Mouse (Mus musculus): ENCODE results near the gene Csnk2a2.

Csnk2a2 gene

GRCm38 (mm10) chr8:95490006-95490405 is at the start of gene Csnk2a2:
TSS of gene Csnk2a2 (minus strand) at chr8:95490039.
- TF ChIP-seq GATA4 (IDR thresholded peaks at IDR 0.05; ENCODE audit: insufficient replicate concordance, low read length): no peak

GRCm38 (mm10) chr8:95539487-95539886 is 49.6 kb upstream of the Csnk2a2 start:
- TF ChIP-seq GATA4 (IDR thresholded peaks at IDR 0.05; ENCODE audit: insufficient replicate concordance, low read length): no peak

GRCm38 (mm10) chr8:95533584-95534387 is 43.9 kb upstream of the Csnk2a2 start, which contains the start of gene Ccdc113:
TSS of gene Ccdc113 (plus strand) at chr8:95534085.
- TF ChIP-seq GATA4 (IDR thresholded peaks at IDR 0.05; ENCODE audit: insufficient replicate concordance, low read length): no peak

GRCm38 (mm10) chr8:95532206-95532605 is 42.4 kb upstream of the Csnk2a2 start:
- no peak for TF ChIP-seq GATA4 (IDR thresholded peaks at IDR 0.05; ENCODE audit: insufficient replicate concordance, low read length)

- TF ChIP-seq GATA4 (IDR thresholded peaks at IDR 0.05; ENCODE audit: insufficient replicate concordance, low read length): no peak
Measured at GRCm38 (mm10) chr8:95528750-95529310, 39.0 kb upstream of the Csnk2a2 start.

- TF ChIP-seq GATA4 (IDR thresholded peaks at IDR 0.05; ENCODE audit: insufficient replicate concordance, low read length): no peak
Measured at GRCm38 (mm10) chr8:95528194-95528593, 38.4 kb upstream of the Csnk2a2 start.

- no peak for TF ChIP-seq GATA4 (IDR thresholded peaks at IDR 0.05; ENCODE audit: insufficient replicate concordance, low read length)
Measured at GRCm38 (mm10) chr8:95523991-95524390, 34.2 kb upstream of the Csnk2a2 start.

GRCm38 (mm10) chr8:95516928-95517327 is 27.1 kb upstream of the Csnk2a2 start:
- no peak for TF ChIP-seq GATA4 (IDR thresholded peaks at IDR 0.05; ENCODE audit: insufficient replicate concordance, low read length)

GRCm38 (mm10) chr8:95513219-95513618 is 23.4 kb upstream of the Csnk2a2 start:
- no peak for TF ChIP-seq GATA4 (IDR thresholded peaks at IDR 0.05; ENCODE audit: insufficient replicate concordance, low read length)

- no peak for TF ChIP-seq GATA4 (IDR thresholded peaks at IDR 0.05; ENCODE audit: insufficient replicate concordance, low read length)
Measured at GRCm38 (mm10) chr8:95512257-95512656, 22.4 kb upstream of the Csnk2a2 start.

GRCm38 (mm10) chr8:95506245-95506644 is 16.4 kb upstream of the Csnk2a2 start:
- no peak for TF ChIP-seq GATA4 (IDR thresholded peaks at IDR 0.05; ENCODE audit: insufficient replicate concordance, low read length)

- TF ChIP-seq GATA4 (IDR thresholded peaks at IDR 0.05; ENCODE audit: insufficient replicate concordance, low read length): no peak
Measured at GRCm38 (mm10) chr8:95505606-95506005, 15.8 kb upstream of the Csnk2a2 start.

GRCm38 (mm10) chr8:95504835-95505234 is 15.0 kb upstream of the Csnk2a2 start:
- no peak for TF ChIP-seq GATA4 (IDR thresholded peaks at IDR 0.05; ENCODE audit: insufficient replicate concordance, low read length)

- no peak for TF ChIP-seq GATA4 (IDR thresholded peaks at IDR 0.05; ENCODE audit: insufficient replicate concordance, low read length)
Measured at GRCm38 (mm10) chr8:95502431-95502830, 12.6 kb upstream of the Csnk2a2 start.

- no peak for TF ChIP-seq GATA4 (IDR thresholded peaks at IDR 0.05; ENCODE audit: insufficient replicate concordance, low read length)
Measured at GRCm38 (mm10) chr8:95500436-95500835, 10.6 kb upstream of the Csnk2a2 start.

GRCm38 (mm10) chr8:95499266-95500064 is 9.6 kb upstream of the Csnk2a2 start:
- no peak for TF ChIP-seq GATA4 (IDR thresholded peaks at IDR 0.05; ENCODE audit: insufficient replicate concordance, low read length)
